ENCODE assay signal across 32 mouse cellular contexts in genomic region chr16:59269097-59269496, GRCm38 (mm10). TPM values are rescaled to one million over a fixed set of nuclear protein-coding genes. Genes with fewer than 3 reads are reported as not detected.
"Had no signal": no experiment of that assay in that cellular context is flagged by ENCODE, and none has a peak within 500 bp of the region (broad histone marks: within the 10 kb centered on the region; RNA-seq: fewer than 3 reads in every experiment).

No protein-coding gene starts in this region.

RNA-seq across cellular contexts. Expression of gene Olfr201, which starts 3.3 kb away (rescaled TPM):
- total RNA-seq: common myeloid progenitor, adult 5-6 weeks; forebrain, postnatal 0 days; gastrocnemius, adult 18-20 months; gastrocnemius, adult 2 months; gastrocnemius, adult 8-10 months; gastrocnemius, postnatal 10 days; gastrocnemius, postnatal 14 days; gastrocnemius, postnatal 25 days; gastrocnemius, postnatal 36 days; gastrocnemius, postnatal 4 days; granulocyte monocyte progenitor cell, adult 5-6 weeks; heart, adult 18-20 months; heart, adult 2 months; heart, adult 8-10 months had no signal
- polyA plus RNA-seq: cortical plate, adult 2 months; embryonic facial prominence, embryonic 10.5 days; embryonic facial prominence, embryonic 11.5 days; embryonic facial prominence, embryonic 12.5 days; embryonic facial prominence, embryonic 13.5 days; embryonic facial prominence, embryonic 15.5 days; erythroblast, embryonic 14.5 days; forebrain, embryonic 10.5 days; forebrain, embryonic 11.5 days; forebrain, embryonic 12.5 days; forebrain, embryonic 13.5 days; forebrain, embryonic 14.5 days; forebrain, embryonic 15.5 days; forebrain, embryonic 16.5 days; forebrain, postnatal 0 days; frontal cortex, adult 2 months; gonadal fat pad, adult 2 months; heart, adult 2 months; heart, embryonic 10.5 days had no signal

RNA-seq across cellular contexts. Expression of gene Olfr202, which starts 17.5 kb away (rescaled TPM):
- total RNA-seq: common myeloid progenitor, adult 5-6 weeks; forebrain, postnatal 0 days; gastrocnemius, adult 18-20 months; gastrocnemius, adult 2 months; gastrocnemius, adult 8-10 months; gastrocnemius, postnatal 10 days; gastrocnemius, postnatal 14 days; gastrocnemius, postnatal 25 days; gastrocnemius, postnatal 36 days; gastrocnemius, postnatal 4 days; granulocyte monocyte progenitor cell, adult 5-6 weeks; heart, adult 18-20 months; heart, adult 2 months; heart, adult 8-10 months had no signal
- polyA plus RNA-seq: cortical plate, adult 2 months; embryonic facial prominence, embryonic 10.5 days; embryonic facial prominence, embryonic 11.5 days; embryonic facial prominence, embryonic 12.5 days; embryonic facial prominence, embryonic 13.5 days; embryonic facial prominence, embryonic 14.5 days; erythroblast, embryonic 14.5 days; forebrain, embryonic 10.5 days; forebrain, embryonic 11.5 days; forebrain, embryonic 12.5 days; forebrain, embryonic 13.5 days; forebrain, embryonic 14.5 days; forebrain, embryonic 15.5 days; forebrain, embryonic 16.5 days; forebrain, postnatal 0 days; frontal cortex, adult 2 months; gonadal fat pad, adult 2 months; heart, adult 2 months; heart, embryonic 10.5 days had no signal

RNA-seq across cellular contexts. Expression of gene Olfr203, which starts 29.6 kb away (rescaled TPM):
- total RNA-seq: common myeloid progenitor, adult 5-6 weeks; forebrain, postnatal 0 days; gastrocnemius, adult 18-20 months; gastrocnemius, adult 2 months; gastrocnemius, adult 8-10 months; gastrocnemius, postnatal 10 days; gastrocnemius, postnatal 14 days; gastrocnemius, postnatal 25 days; gastrocnemius, postnatal 36 days; gastrocnemius, postnatal 4 days; granulocyte monocyte progenitor cell, adult 5-6 weeks; heart, adult 18-20 months; heart, adult 2 months; heart, adult 8-10 months had no signal
- polyA plus RNA-seq: cortical plate, adult 2 months; embryonic facial prominence, embryonic 10.5 days; embryonic facial prominence, embryonic 11.5 days; embryonic facial prominence, embryonic 12.5 days; embryonic facial prominence, embryonic 13.5 days; embryonic facial prominence, embryonic 14.5 days; embryonic facial prominence, embryonic 15.5 days; erythroblast, embryonic 14.5 days; forebrain, embryonic 10.5 days; forebrain, embryonic 11.5 days; forebrain, embryonic 12.5 days; forebrain, embryonic 13.5 days; forebrain, embryonic 14.5 days; forebrain, embryonic 15.5 days; forebrain, embryonic 16.5 days; forebrain, postnatal 0 days; frontal cortex, adult 2 months; gonadal fat pad, adult 2 months; heart, adult 2 months; heart, embryonic 10.5 days had no signal

RNA-seq across cellular contexts. Expression of gene Olfr204, which starts 49.0 kb away (rescaled TPM):
- total RNA-seq: common myeloid progenitor, adult 5-6 weeks; forebrain, postnatal 0 days; gastrocnemius, adult 18-20 months; gastrocnemius, adult 2 months; gastrocnemius, adult 8-10 months; gastrocnemius, postnatal 10 days; gastrocnemius, postnatal 14 days; gastrocnemius, postnatal 25 days; gastrocnemius, postnatal 36 days; gastrocnemius, postnatal 4 days; granulocyte monocyte progenitor cell, adult 5-6 weeks; heart, adult 18-20 months; heart, adult 2 months; heart, adult 8-10 months had no signal
- polyA plus RNA-seq: cortical plate, adult 2 months; embryonic facial prominence, embryonic 10.5 days; embryonic facial prominence, embryonic 11.5 days; embryonic facial prominence, embryonic 12.5 days; embryonic facial prominence, embryonic 13.5 days; embryonic facial prominence, embryonic 14.5 days; embryonic facial prominence, embryonic 15.5 days; erythroblast, embryonic 14.5 days; forebrain, embryonic 10.5 days; forebrain, embryonic 11.5 days; forebrain, embryonic 12.5 days; forebrain, embryonic 13.5 days; forebrain, embryonic 14.5 days; forebrain, embryonic 15.5 days; forebrain, embryonic 16.5 days; forebrain, postnatal 0 days; frontal cortex, adult 2 months; gonadal fat pad, adult 2 months; heart, adult 2 months; heart, embryonic 10.5 days had no signal

RNA-seq across cellular contexts. Expression of gene Olfr199, which starts 49.5 kb away (rescaled TPM):
- total RNA-seq: common myeloid progenitor, adult 5-6 weeks; forebrain, postnatal 0 days; gastrocnemius, adult 18-20 months; gastrocnemius, adult 2 months; gastrocnemius, adult 8-10 months; gastrocnemius, postnatal 10 days; gastrocnemius, postnatal 14 days; gastrocnemius, postnatal 25 days; gastrocnemius, postnatal 36 days; gastrocnemius, postnatal 4 days; granulocyte monocyte progenitor cell, adult 5-6 weeks; heart, adult 18-20 months; heart, adult 2 months; heart, adult 8-10 months had no signal
- polyA plus RNA-seq: cortical plate, adult 2 months; embryonic facial prominence, embryonic 10.5 days; embryonic facial prominence, embryonic 11.5 days; embryonic facial prominence, embryonic 12.5 days; embryonic facial prominence, embryonic 13.5 days; embryonic facial prominence, embryonic 14.5 days; embryonic facial prominence, embryonic 15.5 days; erythroblast, embryonic 14.5 days; forebrain, embryonic 10.5 days; forebrain, embryonic 11.5 days; forebrain, embryonic 12.5 days; forebrain, embryonic 13.5 days; forebrain, embryonic 14.5 days; forebrain, embryonic 15.5 days; forebrain, embryonic 16.5 days; forebrain, postnatal 0 days; frontal cortex, adult 2 months; gonadal fat pad, adult 2 months; heart, adult 2 months; heart, embryonic 10.5 days had no signal
